Mouse (Mus musculus) right cerebral cortex, postnatal 10 days (tissue): Measurements from ENCODE around the gene D930020B18Rik.

Experiments
- DNase-seq, 2 experiments: peaks; one replicate each; pipeline ENCODE4 v3.0.0; 2021; ENCODE audit warnings: low spot score in 2 of 2

The D930020B18Rik gene

DNA sequence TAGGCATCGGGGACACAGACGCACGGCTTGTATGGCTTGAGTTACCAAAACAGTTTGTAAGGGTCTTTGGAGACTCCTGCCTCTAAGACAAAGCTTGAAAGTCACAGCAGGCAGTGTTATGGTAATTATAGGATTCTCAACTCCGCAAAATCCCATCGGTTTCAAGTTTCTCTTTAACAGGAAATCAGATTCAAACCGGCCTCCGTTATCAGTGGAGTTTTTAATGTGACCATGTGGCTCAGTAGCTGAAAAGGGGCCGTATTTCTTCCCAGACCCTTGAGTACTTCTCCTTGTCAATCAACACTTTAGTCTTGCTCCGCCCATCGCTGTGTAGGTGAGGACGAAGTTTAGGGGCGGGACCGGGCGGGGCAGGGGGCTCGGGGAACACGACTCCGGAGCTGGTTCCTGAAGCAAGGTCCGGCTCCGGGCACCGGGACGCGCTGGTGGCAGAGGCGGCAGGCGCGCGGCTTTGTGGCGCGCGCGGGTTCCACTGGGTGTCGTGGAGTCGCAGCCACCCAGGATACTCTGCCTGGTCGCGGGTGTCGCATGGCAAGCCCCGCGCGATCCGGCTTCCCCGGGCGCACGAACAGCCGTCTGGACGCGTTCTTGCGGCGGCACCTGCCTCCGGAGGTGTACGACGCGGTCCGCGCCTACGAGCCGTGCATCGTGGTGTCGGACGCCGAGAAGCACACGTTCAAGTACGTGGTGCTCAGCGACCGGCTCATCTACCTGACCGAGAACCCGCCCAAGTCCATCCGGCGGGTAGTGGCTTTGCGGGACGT is at the start of gene D930020B18Rik:
D930020B18Rik (plus strand) TSS at position 317 of the 782 bp plus-strand sequence.
- DNase-seq, result no peak

DNA sequence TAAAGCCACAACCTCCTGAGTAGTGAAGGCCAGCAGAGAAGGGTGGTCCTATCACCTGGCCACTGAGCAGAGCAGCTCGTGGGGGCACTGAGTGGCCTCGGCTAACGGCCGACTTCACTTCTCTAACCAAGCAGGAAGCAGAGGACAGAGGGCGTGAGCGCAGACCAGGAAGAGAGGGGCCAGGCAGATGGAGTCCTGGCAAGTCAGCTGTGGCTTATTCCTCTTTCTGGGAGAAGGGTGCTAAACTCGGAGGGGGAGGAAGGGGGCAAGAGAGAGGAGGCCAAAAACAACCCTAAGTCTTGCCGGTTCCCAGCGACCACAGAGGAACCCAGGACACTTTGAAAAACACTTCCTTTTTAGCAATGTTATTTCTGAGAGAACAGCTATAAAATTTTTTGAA is 44.8 kb upstream of the D930020B18Rik start:
- peak in 1 of 2 experiments; percentile 40 for DNase-seq

DNA sequence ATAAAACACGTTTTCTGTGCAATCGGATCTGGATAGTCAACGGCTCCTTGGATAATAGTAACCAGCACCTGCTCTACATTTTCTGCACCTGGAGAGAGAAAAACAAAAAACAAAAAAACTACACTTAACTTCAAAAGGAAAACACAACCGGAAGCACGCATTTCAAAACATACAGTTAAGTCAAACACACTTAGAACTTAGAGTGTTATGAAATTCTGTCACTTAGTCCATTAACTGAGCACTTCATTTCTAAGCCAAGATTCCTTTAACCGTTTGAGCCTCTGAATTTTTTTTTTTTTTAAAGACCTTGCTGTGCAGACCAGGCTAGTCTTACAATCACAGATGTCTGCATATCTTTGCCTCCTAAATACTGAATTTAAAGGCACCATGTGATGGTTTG is 40.1 kb upstream of the D930020B18Rik start:
- DNase-seq, result no peak

DNA sequence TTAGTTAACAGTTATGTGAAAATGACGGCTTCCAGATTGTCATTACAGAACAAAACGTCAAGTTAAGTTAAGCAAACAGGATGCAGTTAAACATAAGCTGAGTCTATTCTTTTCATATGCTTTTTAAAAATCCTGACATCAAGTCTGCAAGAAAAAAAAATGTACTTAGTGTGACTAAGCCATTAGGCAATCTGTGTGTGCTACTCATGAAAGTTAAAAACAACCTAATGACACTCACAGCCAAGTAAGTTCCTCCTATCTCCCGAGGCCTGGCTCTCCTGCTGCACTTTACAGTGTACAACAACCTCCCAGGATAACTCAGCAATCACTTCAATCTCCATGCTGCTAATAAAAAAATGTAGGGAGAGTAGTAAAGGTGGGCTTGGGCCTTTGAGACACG is 37.8 kb upstream of the D930020B18Rik start:
- DNase-seq, result no peak

DNA sequence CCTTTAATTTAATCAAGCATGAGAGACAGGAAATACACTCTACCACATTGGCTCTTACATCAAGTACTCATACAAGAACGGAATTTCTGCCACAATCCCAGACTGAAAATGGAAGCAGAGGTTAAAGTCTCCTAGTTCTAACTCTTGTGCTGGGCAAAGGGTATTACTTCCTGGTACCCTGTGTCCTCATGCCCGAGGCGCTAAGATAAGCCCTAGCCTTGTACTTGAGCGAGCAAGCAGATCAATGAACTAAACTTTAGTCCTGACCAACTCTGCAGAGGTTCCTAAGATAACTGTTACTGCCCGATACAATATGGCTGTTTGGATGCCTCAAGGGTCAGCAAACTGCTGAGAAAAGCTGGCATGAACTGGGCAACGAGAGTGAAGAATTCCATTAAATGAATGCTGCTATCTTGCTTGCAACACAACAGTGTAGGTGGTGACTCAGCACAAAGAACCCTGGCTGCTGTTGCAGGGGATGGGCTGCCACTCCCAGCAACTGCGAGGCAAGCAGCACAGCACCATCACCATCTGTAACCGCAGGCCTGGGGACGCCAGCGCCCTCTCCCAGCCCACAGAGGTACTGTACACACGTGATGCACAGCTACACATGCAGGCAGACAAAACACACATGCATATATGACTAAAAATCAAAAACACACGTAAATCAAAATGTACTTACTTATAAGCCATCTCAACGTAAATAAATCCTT is 36.6 kb upstream of the D930020B18Rik start:
- DNase-seq, result no peak

DNA sequence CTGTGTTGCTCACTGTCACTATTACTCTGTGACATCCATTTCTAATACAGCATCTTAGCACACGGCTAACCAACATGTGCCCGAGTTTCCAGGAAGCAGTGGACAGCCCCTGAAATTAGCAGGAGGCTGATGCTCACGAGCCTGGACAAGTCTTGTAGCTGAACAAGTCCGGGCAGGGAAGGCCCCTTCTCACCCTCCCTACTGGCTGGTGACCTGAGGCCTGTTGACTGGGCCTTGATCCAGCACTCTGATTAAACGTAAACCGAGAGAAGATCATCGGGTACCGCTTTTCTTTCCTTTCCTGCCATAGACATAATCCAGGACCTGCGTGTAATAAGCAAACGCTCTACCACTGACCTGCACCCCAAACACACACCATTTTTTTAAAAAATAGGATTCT is 33.2 kb upstream of the D930020B18Rik start:
- DNase-seq, result no peak

DNA sequence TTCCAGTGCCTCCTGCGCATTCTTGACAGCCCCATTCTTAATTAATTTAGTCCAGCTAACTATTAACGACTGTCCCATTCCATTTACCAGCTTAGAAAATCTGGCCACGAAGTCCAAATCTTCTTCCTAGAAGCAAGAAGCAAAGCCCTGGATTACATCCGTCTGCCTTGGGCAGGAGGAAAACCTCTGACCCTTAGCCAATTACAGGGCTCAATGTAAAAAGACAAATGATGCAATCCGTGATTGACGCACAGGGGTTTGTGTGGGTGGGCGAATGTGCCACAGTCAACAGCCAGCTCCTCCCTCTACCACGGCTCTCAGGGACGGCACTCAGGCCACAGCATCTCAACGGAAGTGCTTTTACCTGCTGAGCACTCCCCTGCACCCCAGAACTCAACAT is 29.8 kb upstream of the D930020B18Rik start:
- no peak for DNase-seq

DNA sequence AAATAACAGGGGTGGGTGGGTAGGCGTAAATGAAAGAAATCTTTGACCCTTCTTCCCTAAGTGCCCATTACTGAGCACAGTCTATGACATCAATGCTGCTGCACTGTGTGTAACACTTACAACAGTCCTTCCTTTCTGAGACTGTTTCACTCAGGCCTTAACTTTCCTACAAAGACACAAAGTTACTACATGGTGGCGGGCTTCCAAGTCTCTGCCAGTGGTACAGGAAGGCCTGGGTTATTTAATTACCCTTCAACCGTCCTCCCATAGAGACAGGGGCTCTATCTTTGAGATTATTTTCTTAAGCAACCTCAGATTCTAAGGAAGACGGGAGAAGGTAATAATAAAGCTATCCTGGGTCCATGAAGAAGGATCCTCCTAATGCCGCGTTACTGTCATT is 28.9 kb upstream of the D930020B18Rik start:
- DNase-seq, result no peak

DNA sequence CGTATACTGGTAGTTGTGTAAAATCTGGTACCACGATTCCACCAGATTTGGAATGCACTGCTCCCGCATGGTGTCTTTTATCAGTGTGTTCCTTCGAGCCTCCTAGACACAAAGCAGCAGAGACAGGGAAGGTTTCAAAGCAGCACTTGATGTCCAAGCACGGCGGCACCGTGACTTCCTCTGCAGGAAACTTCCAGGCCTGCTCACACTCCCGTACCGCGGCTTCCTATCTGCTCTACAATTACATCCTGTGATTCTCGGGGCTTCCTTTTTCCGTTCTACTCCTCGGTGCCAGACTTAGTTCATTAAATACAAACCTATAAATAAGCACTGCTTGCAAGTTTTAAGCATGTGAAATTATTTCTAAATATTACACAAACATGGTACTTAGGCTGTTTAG is 27.8 kb upstream of the D930020B18Rik start:
- peak in 1 of 2 experiments; percentile 37 for DNase-seq

DNA sequence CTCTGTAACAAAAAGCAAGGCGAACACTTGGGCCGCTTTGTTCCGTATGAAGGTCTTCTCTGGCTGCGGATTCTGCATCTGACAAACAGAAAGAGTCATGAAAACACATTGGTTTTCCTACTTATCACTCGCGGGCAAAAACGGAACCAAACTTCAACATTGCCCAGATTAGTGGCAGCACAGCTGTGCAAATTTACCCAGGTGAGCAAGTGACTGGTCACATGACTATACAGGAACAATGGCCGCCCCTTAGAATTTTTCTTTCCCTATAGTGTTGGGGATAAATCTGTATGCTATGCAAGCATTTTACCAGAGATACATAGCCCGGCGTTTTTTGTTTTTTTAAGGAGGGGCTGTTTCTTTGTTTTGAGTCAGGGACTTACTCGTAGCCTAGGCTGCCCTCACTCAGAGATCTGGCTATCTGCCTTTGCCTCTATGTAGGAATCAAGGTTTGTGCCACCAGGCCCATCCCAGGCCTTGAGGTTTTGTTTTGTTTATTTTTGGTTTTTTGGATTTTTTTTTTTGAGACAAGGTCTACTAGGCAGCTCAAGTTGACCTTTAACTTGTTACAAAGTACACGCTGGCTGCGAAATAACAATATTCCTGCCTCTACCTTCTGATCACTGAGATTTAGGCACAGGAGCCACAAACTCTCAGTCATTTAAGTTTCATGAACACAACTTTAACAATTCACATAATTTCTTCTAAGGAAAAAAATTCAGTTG is 26.1 kb upstream of the D930020B18Rik start:
- no peak for DNase-seq

DNA sequence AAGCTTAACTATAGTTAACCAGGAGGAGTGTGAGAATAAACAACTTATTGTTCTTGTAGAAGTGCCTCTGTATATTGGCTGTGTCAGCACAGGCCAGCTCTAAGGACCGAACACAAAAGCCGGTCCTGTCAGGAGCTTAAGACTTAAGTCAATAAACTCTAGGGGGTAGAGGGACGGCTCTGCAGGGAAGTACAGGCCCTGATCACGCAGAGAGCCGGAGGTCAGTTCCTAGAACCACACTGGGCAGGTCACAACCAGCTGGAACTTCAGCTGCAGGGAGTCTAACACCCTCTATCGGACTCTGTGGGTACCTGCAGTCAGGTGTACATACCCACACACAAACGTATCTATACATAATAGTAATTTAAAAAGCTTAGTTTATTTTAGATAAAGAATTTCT is 25.5 kb upstream of the D930020B18Rik start:
- no peak for DNase-seq

DNA sequence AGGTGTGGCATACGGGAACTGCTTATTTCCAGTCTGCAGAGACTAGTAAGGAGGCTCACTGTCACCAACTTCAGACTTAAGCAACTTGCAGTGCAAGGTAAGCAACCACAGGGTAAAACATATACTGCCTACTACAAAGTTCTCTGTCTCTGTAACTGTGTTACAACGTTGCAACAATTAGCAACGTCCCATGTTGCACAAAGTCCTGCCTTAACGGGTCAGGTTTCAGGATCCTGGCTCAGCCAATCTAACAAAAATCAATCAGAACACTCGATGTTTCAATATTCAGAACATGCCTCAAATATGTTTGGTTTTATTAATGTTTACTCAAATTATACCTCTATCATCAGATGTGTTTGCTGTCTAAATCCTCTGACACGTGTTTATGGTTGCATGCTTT is 19.0 kb upstream of the D930020B18Rik start:
- no peak for DNase-seq

DNA sequence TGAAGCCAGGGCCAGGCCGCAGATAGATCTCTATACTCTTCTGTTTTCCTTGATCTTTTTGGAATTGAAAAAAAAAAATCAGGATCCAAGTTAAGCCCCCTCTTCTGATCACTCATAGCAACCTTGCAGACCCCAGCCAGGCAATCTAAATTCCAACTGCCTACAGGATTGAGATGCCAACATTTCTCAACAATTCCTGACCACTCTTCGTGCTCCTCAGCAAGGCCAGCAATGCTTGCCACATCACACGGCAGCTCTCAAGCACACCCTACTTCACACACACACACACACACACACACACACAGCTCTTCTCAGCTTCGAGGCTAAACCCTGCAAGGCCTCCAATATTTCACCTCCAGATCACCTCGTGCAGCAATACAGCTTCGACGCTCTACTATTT is 17.7 kb upstream of the D930020B18Rik start:
- DNase-seq, result no peak

DNA sequence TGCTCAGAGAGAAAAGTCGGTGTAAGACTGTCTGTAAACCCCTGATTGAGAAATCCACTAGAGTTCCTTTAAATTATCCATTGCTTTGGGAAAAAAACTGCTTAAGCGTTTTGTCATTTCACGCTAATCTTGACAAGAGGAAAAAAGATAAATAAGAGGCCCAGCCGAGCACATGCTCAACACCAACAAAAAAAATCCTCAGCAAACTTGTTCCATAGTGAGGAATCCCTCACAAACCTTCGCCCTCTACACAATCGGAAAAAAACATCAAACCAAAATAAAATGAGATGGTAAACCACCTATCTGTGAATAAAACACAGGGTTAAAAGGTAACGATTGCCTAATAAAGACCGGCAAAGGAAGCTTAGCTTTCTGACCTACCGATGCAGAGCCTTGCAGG is 16.4 kb upstream of the D930020B18Rik start:
- DNase-seq, result no peak

DNA sequence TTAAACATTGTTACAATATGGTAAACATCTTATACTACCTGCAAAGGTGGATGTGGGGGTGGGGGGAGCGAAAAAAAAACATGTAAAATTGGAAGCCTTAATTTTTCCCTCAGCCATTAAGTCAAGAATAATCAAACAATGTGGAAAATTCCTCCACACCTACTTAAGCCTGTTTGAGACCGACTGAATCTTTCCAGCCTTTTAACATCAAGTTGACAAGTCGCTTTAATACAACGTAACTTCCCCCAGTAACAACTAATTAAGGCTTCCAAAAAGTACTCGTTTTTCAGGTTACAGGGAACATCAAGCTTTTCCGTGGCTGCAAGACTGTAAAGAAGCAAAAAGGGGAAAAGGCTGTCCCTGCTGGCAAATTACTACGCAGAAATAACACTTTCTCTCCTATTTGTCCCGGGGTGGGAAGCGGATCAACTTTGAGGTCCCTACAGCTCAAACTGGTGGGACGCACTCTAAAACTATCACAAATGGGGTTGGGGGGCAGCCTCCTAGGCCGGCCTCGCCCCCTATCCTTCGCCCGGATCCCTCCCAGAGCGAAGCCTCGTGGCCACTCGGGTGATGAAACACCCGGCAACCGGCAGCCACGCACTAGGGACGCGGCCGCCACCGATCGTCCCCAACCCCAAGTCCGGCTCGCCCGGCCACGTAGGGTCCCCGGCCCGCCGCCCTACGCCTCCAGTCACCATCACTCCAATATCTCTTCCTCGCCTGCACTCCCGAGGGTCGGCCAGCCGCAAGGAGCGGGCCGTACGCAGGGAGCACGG is 15.8 kb upstream of the D930020B18Rik start:
- DNase-seq, result no peak

DNA sequence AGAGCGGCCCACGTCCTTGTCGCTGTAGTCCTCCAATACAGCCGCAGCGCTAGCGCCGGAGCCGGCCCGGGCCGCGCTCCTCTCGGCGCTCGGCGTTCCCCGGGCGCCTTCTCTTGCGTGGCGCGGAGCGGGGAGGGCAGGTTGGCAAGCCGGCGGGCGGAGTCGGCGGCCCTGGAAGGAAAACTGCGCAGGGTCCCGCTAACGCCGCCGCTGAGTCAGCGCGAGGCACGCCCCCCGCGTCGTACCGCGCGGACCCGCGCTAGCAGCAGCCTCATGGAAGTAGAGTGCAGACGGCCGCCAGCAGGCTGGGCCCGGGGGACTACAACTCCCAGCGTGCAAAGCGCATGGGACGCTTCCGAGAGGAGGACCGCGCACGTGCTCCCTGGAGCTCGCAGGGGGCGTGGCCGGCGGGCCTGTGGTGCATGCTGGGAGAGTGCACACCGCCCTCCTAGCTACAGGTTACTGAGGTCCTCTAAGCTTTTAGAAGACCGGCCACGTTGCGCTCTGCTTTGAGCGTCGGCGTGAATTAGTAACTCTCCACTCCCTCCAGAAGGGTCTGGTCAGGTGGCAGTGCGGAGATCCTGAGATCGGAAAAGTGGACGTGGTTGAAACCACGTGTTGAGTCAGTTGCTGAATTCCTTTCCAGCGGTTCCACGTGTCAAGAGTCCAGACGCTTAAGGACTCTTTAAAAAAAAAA is 15.1 kb upstream of the D930020B18Rik start, which contains the start of gene Xpot:
Xpot (minus strand) TSS at position 147 of the 697 bp plus-strand sequence.
- DNase-seq, result peak; percentile 99

DNA sequence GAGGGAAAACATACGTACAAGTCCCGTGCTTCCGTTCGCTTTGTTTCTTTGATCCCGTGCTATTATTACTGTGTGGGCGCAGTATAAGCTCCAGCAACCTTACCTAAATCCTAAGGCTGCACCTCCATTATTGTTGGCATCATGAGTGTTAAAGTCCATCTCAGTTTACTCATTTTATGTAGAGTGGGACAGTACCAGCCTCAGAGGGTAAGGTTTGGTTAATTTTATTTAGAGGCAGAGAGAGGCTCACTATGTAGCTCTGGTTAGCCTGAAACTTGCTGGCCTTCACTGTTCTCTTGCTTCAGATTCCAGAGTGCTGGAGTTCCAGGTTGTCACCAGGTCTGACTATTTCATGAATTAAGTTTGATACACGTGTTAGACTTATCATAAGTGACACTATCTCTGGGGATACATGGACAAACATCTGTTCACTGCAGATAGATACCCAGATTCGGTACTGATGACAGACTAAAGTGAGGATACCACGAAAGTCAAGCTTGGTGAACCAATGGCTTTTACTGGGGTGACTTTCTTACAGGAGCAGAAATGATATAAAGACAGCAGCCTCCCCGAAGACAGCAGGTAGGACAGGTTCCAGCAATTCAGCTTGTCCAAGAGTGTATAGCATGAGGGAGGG is 14.1 kb upstream of the D930020B18Rik start:
- no peak for DNase-seq

DNA sequence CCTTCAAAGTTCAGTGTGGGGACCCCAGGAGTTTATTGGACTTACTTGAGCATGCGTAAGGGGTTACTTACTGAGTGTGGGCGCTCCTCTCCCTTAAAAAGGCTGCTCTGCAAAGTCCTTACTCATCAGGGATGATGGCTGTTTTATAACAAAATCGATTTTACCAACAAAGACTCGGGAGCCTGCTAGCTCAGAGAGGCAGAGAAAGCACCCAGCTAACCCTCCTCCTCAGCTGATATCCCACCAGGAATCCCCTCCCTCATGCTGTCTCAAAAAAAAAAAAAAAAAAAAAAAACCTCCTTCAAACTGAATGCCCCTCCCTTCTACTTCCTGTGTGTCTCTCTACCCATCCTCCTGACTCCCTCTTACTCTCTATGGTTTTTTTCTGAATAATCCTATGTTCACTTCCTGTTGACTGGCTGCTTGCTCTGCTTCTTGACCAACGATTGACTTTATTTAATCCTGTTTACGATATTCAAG is 12.8 kb upstream of the D930020B18Rik start:
- DNase-seq, result no peak

DNA sequence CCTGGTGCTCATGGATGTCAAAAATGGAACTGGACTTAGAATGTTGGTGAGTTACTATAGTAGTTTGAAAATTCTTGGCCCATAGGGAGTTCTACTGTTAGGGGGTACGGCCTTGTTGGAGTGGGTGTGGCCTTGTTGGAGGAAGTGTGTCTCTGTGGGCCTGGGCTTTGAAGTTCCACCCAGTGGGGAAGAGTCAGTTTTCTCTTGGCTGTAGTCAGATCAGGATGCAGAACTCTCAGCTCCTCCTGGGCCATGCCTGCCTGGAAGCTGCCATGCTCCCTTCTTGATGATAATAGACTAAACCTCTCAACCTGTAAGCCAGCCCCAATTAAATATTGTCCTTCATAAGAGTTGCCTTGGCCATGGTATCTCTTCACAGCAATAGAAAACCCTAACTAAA is 7.2 kb upstream of the D930020B18Rik start:
- DNase-seq, result no peak

DNA sequence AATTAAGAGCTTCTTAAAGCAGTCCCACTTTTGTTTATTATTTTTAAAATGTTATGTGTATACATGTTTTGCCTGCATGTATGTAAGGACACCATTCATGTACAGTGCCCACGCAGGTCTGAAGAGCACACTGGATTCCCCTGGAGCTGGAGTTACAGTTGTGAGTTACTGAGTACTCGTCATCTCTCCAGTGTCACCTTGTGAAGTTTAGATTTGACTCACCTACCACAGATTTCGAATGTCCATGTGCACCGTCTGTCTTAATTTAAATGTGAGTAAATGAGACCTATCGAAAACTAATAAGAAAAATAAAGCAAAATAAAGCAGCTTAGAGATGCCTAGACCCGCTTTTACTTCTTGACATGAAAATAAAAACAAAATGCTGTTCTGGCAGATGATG is 5.1 kb upstream of the D930020B18Rik start:
- no peak for DNase-seq
